Mouse (Mus musculus) gastrocnemius, adult 2 months (tissue): ENCODE data around the gene Cend1. TPM values are rescaled to one million over a fixed set of nuclear protein-coding genes. Genes with fewer than 3 reads are reported as not detected.

ENCODE experiments used
- DNase-seq: peaks from one replicate; pipeline ENCODE4 v3.0.0; 2022
- H3K27ac ChIP-seq: fragments of 200-600 bp; 2 replicates; pipeline ENCODE4 v1.8.1; 2022; ENCODE audit warnings: mild to moderate bottlenecking
- H3K4me3 ChIP-seq: fragments of 200-600 bp; 2 replicates; pipeline ENCODE4 v1.8.1; 2022; ENCODE audit warnings: mild to moderate bottlenecking, moderate library complexity
- CTCF ChIP-seq: fragments of 200-600 bp; IDR thresholded peaks from 2 replicates; pipeline ENCODE4 v1.8.1; 2022; ENCODE audit warnings: antibody characterized with exemption, mild to moderate bottlenecking, moderate library complexity
- intact Hi-C: fragments of 180-260 bp; cut with DNase I; formaldehyde crosslinking; loops from one replicate; pipeline ENCODE4 v1.15.1; 2025
- total RNA-seq, 2 experiments: library from RNA; stranded (reverse); gene quantifications; 2 replicates each; pipeline ENCODE4 v1.2.3; 2021

Gene Cend1
- total RNA-seq, 2 experiments from 2014 or later: 0.28 to 0.31 TPM

DNA sequence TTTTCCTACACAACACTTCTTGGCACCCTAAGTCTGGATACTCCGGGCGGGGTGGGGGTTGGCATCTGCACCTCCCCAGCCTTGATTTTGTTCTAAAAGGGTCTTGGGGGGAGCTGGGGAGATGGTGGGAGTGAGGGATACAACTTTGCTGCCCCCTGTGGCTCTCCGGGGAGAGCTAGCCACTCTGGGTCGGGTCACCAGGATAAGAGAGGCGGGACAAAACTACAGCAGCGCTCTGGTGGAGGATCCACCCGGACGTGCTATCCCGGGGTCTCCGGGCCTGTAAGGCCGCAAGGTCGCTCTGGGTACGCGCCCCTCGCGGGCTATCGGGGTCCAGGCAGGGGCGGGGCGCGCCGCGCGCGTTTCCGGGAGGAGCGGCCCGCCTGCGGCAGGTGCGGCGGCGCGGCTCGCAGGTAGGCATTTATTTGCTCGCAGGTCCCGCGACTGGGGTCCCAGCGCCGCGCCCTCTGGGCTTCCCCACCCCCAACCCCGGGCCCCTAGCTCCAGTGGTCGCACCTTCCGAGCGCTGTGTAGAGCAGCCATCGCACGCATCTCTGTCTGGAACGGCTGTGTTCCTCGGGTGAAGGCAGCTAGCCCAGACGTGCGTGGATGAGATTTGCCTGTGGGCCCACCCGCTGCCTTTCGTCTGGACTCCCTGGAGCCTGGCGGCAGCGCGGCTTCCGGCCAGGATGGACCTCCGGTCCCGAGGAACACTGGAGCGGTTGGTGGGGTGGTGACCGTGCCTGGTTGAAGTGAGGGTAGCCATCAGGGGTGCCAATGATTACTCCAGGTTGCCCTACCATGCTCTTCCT is 32.4 kb upstream of the Cend1 start:
- Histone ChIP-seq H3K27ac (peak overlapping the region; percentile 94), H3K4me3 (peak overlapping the region; percentile 81)
- intact Hi-C loops: no loop called here
- peak; percentile 65 for DNase-seq
- peak; percentile 42 for TF ChIP-seq CTCF

- intact Hi-C loops: no loop called here
- TF ChIP-seq CTCF: no peak
- peak; percentile 67 for DNase-seq
- Histone ChIP-seq H3K27ac (peak within 1 kb of the TSS; percentile 94), H3K4me3 (peak within 1 kb of the TSS; percentile 81)
These were observed 31.3 kb upstream of the Cend1 start, which contains the start of gene Cracr2b for GRCm38 (mm10) chr7:141460391-141461113. Gene Cracr2b, plus strand, starts transcription at chr7:141461094.

- peak overlapping the region; percentile 94 for H3K27ac ChIP-seq
- DNase-seq: peak; percentile 69
- intact Hi-C loops: no loop called here
- peak overlapping the region; percentile 81 for H3K4me3 ChIP-seq
- TF ChIP-seq CTCF: no peak
These were observed 30.7 kb upstream of the Cend1 start for GRCm38 (mm10) chr7:141460001-141460390.

DNA sequence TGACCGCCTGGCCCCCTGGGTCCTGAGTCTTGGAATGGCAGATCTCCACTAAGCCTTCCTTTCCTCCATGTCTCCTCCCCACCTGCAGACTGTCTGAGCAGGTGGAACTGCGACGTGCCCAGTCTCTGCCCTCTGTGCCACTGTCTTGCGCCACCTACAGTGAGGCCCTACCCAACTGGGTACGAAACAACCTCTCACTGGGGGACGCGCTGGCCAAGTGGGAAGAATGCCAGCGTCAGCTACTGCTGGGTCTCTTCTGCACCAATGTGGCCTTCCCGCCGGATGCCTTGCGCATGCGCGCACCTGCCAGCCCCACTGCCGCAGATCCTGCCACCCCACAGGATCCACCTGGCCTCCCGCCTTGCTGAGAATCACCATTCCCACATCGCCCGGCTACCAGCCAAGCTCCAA is 30.0 kb upstream of the Cend1 start:
- intact Hi-C loops: loop anchor here (5.0 kb wide), 1 partner anchor 47 kb away; the partner anchor contains the start of gene Gatd1
- Histone ChIP-seq H3K4me3 (peak overlapping the region; percentile 40), H3K27ac (peak overlapping the region; percentile 94)
- TF ChIP-seq CTCF: no peak
- DNase-seq: peak; percentile 65

DNA sequence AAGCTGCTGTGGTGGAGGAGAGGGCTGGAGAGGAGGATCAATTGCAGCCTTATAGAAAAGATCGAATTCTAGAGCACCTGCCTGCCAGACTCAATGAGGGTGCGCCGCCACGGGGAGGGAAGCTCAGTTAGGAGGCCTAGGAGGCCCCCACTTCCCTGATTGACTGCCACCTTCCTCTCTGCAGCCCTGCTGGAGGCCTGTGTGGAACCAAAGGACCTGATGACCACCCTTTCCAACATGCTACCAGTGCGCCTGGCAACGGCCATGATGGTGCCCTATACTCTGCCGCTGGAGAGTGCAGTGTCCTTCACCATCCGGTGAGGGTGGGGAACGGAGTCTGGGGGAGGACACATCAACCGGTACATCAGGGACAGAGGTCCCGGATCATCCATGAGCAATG is 29.4 kb upstream of the Cend1 start:
- intact Hi-C loops: loop anchor here (5.0 kb wide), 1 partner anchor 46 kb away; the partner anchor contains the start of gene Gatd1
- peak overlapping the region; percentile 94 for H3K27ac ChIP-seq
- no peak; the same call in 1 of the 2 replicates for TF ChIP-seq CTCF
- DNase-seq: no peak
- peak overlapping the region; percentile 40; the same call in 1 of the 2 replicates for H3K4me3 ChIP-seq

GRCm38 (mm10) chr7:141457986-141458660 is 28.8 kb upstream of the Cend1 start:
- intact Hi-C loops: loop anchor here (5.0 kb wide), 1 partner anchor 46 kb away; the partner anchor contains the start of gene Gatd1
- Histone ChIP-seq H3K27ac (peak overlapping the region; percentile 100), H3K4me3 (peak overlapping the region; percentile 86)
- DNase-seq: peak; percentile 78
- TF ChIP-seq CTCF: peak; percentile 72

DNA sequence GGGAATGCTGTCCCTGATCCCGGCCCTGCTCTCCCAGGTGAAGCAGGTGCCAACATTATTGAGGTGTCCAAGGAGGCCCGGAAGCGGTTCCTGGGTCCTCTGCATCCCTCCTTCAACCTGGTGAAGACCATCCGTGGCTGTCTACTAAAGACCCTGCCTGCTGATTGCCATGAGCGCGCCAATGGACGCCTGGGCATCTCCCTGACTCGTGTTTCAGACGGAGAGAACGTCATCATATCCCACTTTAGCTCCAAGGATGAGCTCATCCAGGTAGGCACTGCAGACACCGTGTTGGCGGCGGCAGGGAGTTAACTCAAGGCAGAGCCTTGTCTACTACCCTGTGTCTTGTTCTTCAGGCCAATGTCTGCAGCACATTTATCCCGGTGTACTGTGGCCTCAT is 27.9 kb upstream of the Cend1 start:
- H3K4me3 ChIP-seq: peak overlapping the region; percentile 86
- TF ChIP-seq CTCF: no peak
- DNase-seq: peak; percentile 27
- H3K27ac ChIP-seq: peak overlapping the region; percentile 100
- intact Hi-C loops: loop anchor here (5.0 kb wide), 1 partner anchor 45 kb away; the partner anchor contains the start of gene Gatd1

DNA sequence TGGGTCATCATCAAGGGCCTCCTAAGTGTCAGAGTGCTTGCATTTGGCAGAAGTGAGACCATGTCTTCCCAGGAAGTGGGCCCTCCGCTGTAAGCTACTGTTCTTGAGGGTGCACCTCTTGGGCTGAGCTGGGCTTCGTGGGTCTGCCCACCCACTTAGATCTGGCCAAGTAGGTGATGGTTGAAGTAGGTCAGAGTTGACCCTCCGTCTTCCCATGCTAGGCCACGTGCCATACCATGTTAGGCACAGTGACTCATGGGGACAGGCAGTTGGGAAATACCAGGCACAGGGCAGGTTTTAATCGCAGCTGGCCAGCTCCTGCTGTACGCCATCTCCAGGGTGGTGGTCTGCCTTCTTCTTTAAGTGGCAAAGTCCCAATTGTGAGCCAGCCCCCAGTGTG is 27.4 kb upstream of the Cend1 start:
- H3K4me3 ChIP-seq: peak overlapping the region; percentile 86
- peak overlapping the region; percentile 100 for H3K27ac ChIP-seq
- intact Hi-C loops: loop anchor here (5.0 kb wide), 1 partner anchor 44 kb away; the partner anchor contains the start of gene Gatd1
- peak; percentile 75 for DNase-seq
- no peak for TF ChIP-seq CTCF

DNA sequence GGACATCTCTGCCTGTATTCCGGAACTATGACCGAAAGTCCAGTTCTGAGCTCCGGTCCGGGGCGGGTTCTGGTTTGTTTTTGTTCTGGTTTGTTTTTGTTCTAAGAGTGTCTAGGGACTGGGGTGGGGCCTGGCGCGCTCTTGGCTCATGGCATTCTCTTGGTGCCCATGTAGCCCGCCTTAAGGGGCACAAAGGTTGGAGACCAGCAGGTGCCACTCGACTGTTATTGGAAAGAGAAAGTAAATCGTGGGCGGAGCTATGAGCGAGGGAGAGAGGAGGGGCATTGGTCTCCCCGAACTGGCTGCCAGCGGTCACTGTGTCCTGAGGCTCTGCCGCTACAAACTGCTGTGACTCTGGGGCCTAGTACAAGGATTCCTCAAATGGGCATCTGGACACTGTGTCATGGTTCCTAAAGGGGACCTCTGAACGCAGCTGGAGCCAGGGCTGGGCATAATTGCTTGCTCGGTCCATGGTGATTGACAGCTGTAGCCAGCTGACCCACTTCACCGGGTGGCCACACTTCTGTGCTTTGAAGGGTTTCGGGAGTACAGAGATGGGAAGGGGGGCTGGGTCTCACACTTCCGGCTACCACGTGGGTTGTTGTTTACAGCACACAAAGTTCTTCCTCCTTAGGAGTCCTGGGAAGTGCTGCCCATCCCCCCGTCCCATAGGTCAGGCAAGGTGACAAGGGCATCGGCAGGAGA is 26.5 kb upstream of the Cend1 start:
- DNase-seq: peak; percentile 85
- Histone ChIP-seq H3K4me3 (peak overlapping the region; percentile 86), H3K27ac (peak overlapping the region; percentile 100)
- TF ChIP-seq CTCF: no peak
- intact Hi-C loops: loop anchor here (5.0 kb wide), 1 partner anchor 43 kb away; the partner anchor contains the start of gene Gatd1

DNA sequence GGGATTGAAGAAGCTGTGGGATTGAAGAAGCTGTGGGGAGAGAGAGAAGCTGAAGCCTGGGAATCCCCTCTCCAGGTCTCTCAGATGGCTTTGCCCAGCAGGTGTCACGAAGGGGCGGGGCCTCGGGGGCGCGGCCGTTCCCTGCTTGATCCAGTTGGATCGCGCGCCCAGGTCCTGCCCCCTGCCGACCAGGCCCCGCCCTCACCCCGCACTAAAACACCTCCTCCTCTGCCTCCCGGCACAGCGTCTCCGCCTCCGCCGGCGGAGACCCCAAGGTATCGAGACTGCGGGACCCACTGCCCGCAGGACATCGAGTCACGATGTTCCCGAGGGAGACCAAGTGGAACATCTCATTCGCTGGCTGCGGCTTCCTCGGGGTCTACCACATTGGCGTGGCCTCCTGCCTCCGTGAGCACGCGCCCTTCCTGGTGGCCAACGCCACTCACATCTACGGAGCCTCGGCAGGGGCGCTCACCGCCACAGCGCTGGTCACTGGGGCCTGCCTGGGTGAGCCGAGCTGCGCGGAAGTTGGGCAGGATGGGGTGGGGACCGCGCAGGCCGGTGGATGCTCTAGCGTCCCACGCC is 25.8 kb upstream of the Cend1 start, which contains the start of gene Pnpla2:
Gene Pnpla2 (plus strand): TSS at position 232 of the 585 bp plus-strand sequence.
- Histone ChIP-seq H3K4me3 (peak within 1 kb of the TSS; percentile 86), H3K27ac (peak within 1 kb of the TSS; percentile 100)
- TF ChIP-seq CTCF: 0 out of 2 replicates have a peak, but pooled peaks have one; percentile 24
- intact Hi-C loops: loop anchor here (5.0 kb wide), 1 partner anchor 43 kb away; the partner anchor contains the start of gene Gatd1
- DNase-seq: peak; percentile 99

- H3K4me3 ChIP-seq: no peak overlapping the region
- H3K27ac ChIP-seq: no peak overlapping the region
- no peak for TF ChIP-seq CTCF
- no peak for DNase-seq
- intact Hi-C loops: no loop called here
These were observed 24.3 kb upstream of the Cend1 start for GRCm38 (mm10) chr7:141453636-141454035.
